Mouse (Mus musculus) left cerebral cortex, postnatal 36 days (tissue): Measurements from ENCODE around the gene Gm21972. TPM values are rescaled to one million over a fixed set of nuclear protein-coding genes. Genes with fewer than 3 reads are reported as not detected.

Source experiments
- total RNA-seq, 2 experiments: library from RNA; stranded (reverse); gene quantifications; 2 replicates each; pipeline ENCODE4 v1.2.3; 2021

The Gm21972 gene
- total RNA-seq, 2 experiments from 2014 or later, result 3.2 TPM; not detected in 1

Other genes with a start within 250 kb of the Gm21972 start
- 100 to 1,000 TPM; 719 to 821 TPM for gene Itm2c, start 239.4 kb upstream of the Gm21972 start, total RNA-seq
- gene 4933407L21Rik, start 205.2 kb upstream of the Gm21972 start, total RNA-seq, result 1 to 10 TPM; 6.5 to 7.5 TPM
- not detected for gene Gpr55, start 172.6 kb upstream of the Gm21972 start, total RNA-seq
- under 1 TPM; 0.36 to 0.99 TPM for gene Spata3, start 116.8 kb upstream of the Gm21972 start, total RNA-seq
- gene 2810459M11Rik, start 87.8 kb upstream of the Gm21972 start, total RNA-seq, result 1 to 10 TPM; 5.6 to 9.0 TPM
- gene Psmd1, start 69.2 kb upstream of the Gm21972 start, total RNA-seq, result 100 to 1,000 TPM; 106 TPM
- gene Htr2b, start 21.7 kb upstream of the Gm21972 start, total RNA-seq, result not detected
- 10 to 100 TPM; 34.1 to 46.5 TPM for gene Armc9, start 21.1 kb downstream of the Gm21972 start, total RNA-seq
- 1 to 10 TPM in 1 of 2 experiments, under 1 TPM in 1; 0.84 to 1.3 TPM for gene B3gnt7, start 169.2 kb downstream of the Gm21972 start, total RNA-seq
- gene Ncl, start 225.8 kb downstream of the Gm21972 start, total RNA-seq, result 100 to 1,000 TPM; 132 to 142 TPM